Mouse (Mus musculus) liver, embryonic 14.5 days (tissue): ENCODE measurements around the gene Sec16a.

Source experiments
- CTCF ChIP-seq: IDR thresholded peaks from 2 replicates; pipeline ENCODE4 v1.5.1; 2016; ENCODE audit warnings: antibody characterized with exemption, low read depth, control low read depth
- EP300 ChIP-seq: IDR thresholded peaks from 2 replicates; pipeline ENCODE4 v1.6.1; 2016; ENCODE audit warnings: antibody characterized with exemption, low read depth

GRCm38 (mm10) chr2:26387713-26388112 is 57.3 kb downstream of the Sec16a start:
- TF ChIP-seq EP300 (no peak), CTCF (no peak)
